Mouse (Mus musculus) MEL (cell line): ENCODE data around the gene Med15.

Experiments used
- CTCF ChIP-seq, 3 experiments: IDR thresholded peaks in 2 of 3; conservative IDR thresholded peaks in 1 of 3; 2 replicates each; pipeline ENCODE4 v1.5.1; 2011 to 2012; ENCODE audit warnings: low read length in 3 of 3, low read depth in 2 of 3, mild to moderate bottlenecking in 2 of 3, improper control_type of control experiment in 1 of 3, inconsistent platforms in 1 of 3, mixed read lengths in 1 of 3, moderate library complexity in 1 of 3; ENCODE audit not compliant: control insufficient read depth in 1 of 3, insufficient read depth in 1 of 3, poor library complexity in 1 of 3, severe bottlenecking in 1 of 3
- MEF2A ChIP-seq: IDR thresholded peaks from 2 replicates; pipeline ENCODE4 v1.6.1; 2014; ENCODE audit warnings: low read depth, mild to moderate bottlenecking, inconsistent platforms, low read length, improper control_type of control experiment; ENCODE audit not compliant: poor library complexity, insufficient replicate concordance, severe bottlenecking; ENCODE audit errors: extremely low read depth
- POLR2A ChIP-seq, 2 experiments: IDR thresholded peaks; 2 replicates each; pipeline ENCODE4 v1.6.1; 2011 to 2012; ENCODE audit warnings: low read length in 2 of 2, mild to moderate bottlenecking in 2 of 2, control low read depth in 1 of 2, improper control_type of control experiment in 1 of 2, low read depth in 1 of 2, moderate library complexity in 1 of 2; ENCODE audit not compliant: control insufficient read depth in 1 of 2, insufficient read depth in 1 of 2, poor library complexity in 1 of 2
- SMC3 ChIP-seq: IDR thresholded peaks from 2 replicates; pipeline ENCODE4 v1.6.1; 2011; ENCODE audit warnings: low read depth, low read length, improper control_type of control experiment
- TAL1 ChIP-seq: IDR thresholded peaks from 2 replicates; pipeline ENCODE4 v1.6.1; 2012; ENCODE audit warnings: mild to moderate bottlenecking, inconsistent platforms, low read length, moderate library complexity, mixed read lengths
- TBP ChIP-seq: IDR thresholded peaks from 2 replicates; pipeline ENCODE4 v1.8.0; 2011; ENCODE audit warnings: low read depth, low read length, improper control_type of control experiment
- TCF12 ChIP-seq: IDR thresholded peaks from 2 replicates; pipeline ENCODE4 v1.6.1; 2014; ENCODE audit warnings: low read depth, mild to moderate bottlenecking, inconsistent platforms, low read length, improper control_type of control experiment, moderate library complexity

DNA sequence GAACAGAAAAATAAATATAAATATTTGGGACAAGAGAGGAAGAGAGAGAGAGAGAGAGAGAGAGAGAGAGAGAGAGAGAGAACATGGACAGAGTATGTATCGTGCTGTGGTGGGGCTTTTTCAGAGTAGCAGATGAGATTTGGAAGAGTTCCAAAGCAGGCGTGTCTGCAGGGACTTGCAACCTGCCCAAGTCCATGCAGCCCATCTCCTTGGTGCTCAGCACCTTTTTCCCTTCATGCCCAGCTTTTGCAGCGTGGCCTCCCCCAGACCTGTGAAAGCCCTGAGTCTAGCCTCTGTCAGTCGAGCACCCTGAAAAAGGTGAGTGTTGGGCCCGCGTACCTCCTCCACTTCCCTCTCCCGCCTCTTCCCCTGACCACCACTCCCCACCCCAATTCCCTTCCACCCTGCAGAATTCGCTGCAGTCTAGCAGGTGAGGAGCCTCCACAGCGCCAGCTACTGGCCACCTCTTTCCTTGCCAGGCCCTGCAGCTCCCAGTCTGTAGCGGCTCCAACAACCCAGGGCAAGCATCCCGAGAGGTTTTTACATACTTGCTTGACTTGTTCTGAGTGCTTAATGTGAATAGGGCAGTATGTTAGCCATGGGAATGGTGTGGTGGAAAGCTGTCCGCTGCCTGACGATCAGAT lies 114.6 kb downstream of the Med15 start:
- TF ChIP-seq TCF12: no peak
- TF ChIP-seq TAL1: no peak
- peak; percentile 83 to 98 (median 97) for TF ChIP-seq CTCF (IDR thresholded peaks at IDR 0.05 in 2 of 3, conservative IDR thresholded peaks at IDR 0.05 in 1 of 3; ENCODE audit: control insufficient read depth in 1 of 3, insufficient read depth in 1 of 3, low read depth in 2 of 3, low read length in 3 of 3, poor library complexity in 1 of 3, severe bottlenecking in 1 of 3)
- TF ChIP-seq SMC3: peak; percentile 57
- TF ChIP-seq POLR2A (IDR thresholded peaks at IDR 0.05; ENCODE audit: control insufficient read depth in 1 of 2, insufficient read depth in 1 of 2, low read depth in 1 of 2, low read length in 2 of 2, poor library complexity in 1 of 2): no peak
- TF ChIP-seq TBP: no peak
- TF ChIP-seq MEF2A: no peak
